Mouse (Mus musculus): ENCODE measurements around the gene Ric3. TPM values are rescaled to one million over a fixed set of nuclear protein-coding genes. Genes with fewer than 3 reads are reported as not detected.

Ric3 gene
- total and polyA plus RNA-seq, 3 experiments: 0.27 to 0.68 TPM; not detected in 1

DNA sequence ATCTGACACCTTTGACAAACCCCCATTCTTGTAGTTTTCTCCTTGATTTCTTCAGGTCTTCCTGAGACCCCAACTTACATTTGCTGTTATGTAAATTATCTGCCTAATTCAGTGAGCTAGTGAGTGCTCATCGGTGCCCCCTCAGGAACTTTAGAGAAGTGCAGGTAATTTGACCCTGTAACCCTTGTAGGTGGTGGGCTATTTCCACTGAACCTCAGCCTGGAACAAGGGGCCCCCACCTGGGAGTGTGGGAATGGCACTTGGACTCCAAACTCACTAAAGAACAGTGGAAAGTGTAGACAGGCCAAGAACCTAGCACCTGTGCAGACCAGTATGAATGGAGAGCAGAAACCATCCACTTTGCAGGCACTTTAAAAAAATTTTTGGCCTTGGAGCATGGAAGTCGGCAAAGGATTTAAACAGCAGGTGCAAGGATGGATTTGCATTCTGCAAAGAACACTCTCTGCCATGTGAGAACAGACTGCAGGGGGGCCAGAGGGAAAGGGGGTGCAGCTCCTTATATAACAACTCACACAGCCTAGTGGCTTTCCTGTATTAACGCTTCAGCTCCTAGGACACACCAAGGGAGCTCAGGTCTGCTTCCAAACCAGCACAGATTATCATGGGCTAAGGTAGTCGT is 82.7 kb downstream of the Ric3 start:
- DNase-seq (ENCODE audit: low spot score) (no peak), ATAC-seq (ENCODE audit: extremely low read depth, insufficient number of reproducible peaks, low FRiP score, poor library complexity, severe bottlenecking) (no peak)
- H3K36me3 ChIP-seq (replicated peaks): no peaks in the 10 kb centered on the region
- no peaks in the 10 kb centered on the region for H3K9me3 ChIP-seq (replicated peaks)
- no peak for TF ChIP-seq GATA1 (IDR thresholded peaks at IDR 0.05; ENCODE audit: borderline replicate concordance, low read length)
- TF ChIP-seq POLR2AphosphoS5 (IDR thresholded peaks at IDR 0.05; ENCODE audit: insufficient replicate concordance, low read depth, low read length): no peak
- no peak for TF ChIP-seq GATA2 (IDR thresholded peaks at IDR 0.05; ENCODE audit: borderline replicate concordance, low read depth, low read length)
- TF ChIP-seq TAL1 (conservative IDR thresholded peaks at IDR 0.05; ENCODE audit: low read depth, low read length): no peak
- TF ChIP-seq CTCF (IDR thresholded peaks at IDR 0.05; ENCODE audit: low read depth, low read length): no peak
- H3K27me3 ChIP-seq (ENCODE audit: insufficient read depth, low read length): no peaks in the 10 kb centered on the region
- H3K4me3 ChIP-seq (ENCODE audit: low read depth, low read length): no peak overlapping the region
- no peaks in the 10 kb centered on the region for H3K4me1 ChIP-seq (ENCODE audit: insufficient read depth, low read depth, low read length)

DNA sequence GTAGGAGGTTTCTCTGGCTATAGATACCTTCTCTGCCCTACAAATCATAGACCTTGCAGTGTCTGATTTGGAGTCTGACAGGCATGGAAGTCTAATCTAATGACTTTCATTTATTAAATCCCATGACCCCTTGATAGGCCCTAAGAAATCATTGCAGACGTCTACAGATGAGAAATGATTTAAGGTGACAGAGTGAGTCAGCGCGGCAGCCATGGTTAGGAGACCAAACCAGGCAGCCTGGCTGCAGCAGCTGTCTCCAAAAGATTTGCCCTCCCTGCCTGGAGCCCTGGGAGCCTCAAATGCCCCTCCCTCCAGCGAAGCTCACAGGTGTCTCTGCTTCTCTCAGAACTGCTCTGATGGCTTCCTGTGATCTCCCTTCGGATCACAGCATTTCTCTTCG is 87.0 kb downstream of the Ric3 start:
- TF ChIP-seq POLR2AphosphoS5 (IDR thresholded peaks at IDR 0.05; ENCODE audit: insufficient replicate concordance, low read depth, low read length) (no peak), GATA1 (IDR thresholded peaks at IDR 0.05; ENCODE audit: borderline replicate concordance, low read length) (no peak), TAL1 (conservative IDR thresholded peaks at IDR 0.05; ENCODE audit: low read depth, low read length) (no peak), CTCF (IDR thresholded peaks at IDR 0.05; ENCODE audit: low read depth, low read length) (no peak), GATA2 (IDR thresholded peaks at IDR 0.05; ENCODE audit: borderline replicate concordance, low read depth, low read length) (no peak)
- Histone ChIP-seq H3K36me3 (replicated peaks) (no peaks in the 10 kb centered on the region), H3K4me1 (ENCODE audit: insufficient read depth, low read depth, low read length) (no peaks in the 10 kb centered on the region), H3K27me3 (ENCODE audit: insufficient read depth, low read length) (no peaks in the 10 kb centered on the region), H3K4me3 (ENCODE audit: low read depth, low read length) (no peak overlapping the region), H3K9me3 (replicated peaks) (no peaks in the 10 kb centered on the region)
- ATAC-seq (ENCODE audit: extremely low read depth, insufficient number of reproducible peaks, low FRiP score, poor library complexity, severe bottlenecking): no peak
- no peak for DNase-seq (ENCODE audit: low spot score)

- TF ChIP-seq CTCF (IDR thresholded peaks at IDR 0.05; ENCODE audit: low read depth, low read length) (no peak), POLR2AphosphoS5 (IDR thresholded peaks at IDR 0.05; ENCODE audit: insufficient replicate concordance, low read depth, low read length) (no peak), GATA2 (IDR thresholded peaks at IDR 0.05; ENCODE audit: borderline replicate concordance, low read depth, low read length) (no peak), TAL1 (conservative IDR thresholded peaks at IDR 0.05; ENCODE audit: low read depth, low read length) (no peak), GATA1 (IDR thresholded peaks at IDR 0.05; ENCODE audit: borderline replicate concordance, low read length) (no peak)
- DNase-seq (ENCODE audit: low spot score): no peak
Measured at GRCm38 (mm10) chr7:108993881-108994291, 89.2 kb downstream of the Ric3 start.

GRCm38 (mm10) chr7:108993230-108993629 is 89.9 kb downstream of the Ric3 start:
- H3K9me3 ChIP-seq (replicated peaks): no peaks in the 10 kb centered on the region
- no peak for TF ChIP-seq POLR2AphosphoS5 (IDR thresholded peaks at IDR 0.05; ENCODE audit: insufficient replicate concordance, low read depth, low read length)
- TF ChIP-seq TAL1 (conservative IDR thresholded peaks at IDR 0.05; ENCODE audit: low read depth, low read length): no peak
- no peak for TF ChIP-seq GATA2 (IDR thresholded peaks at IDR 0.05; ENCODE audit: borderline replicate concordance, low read depth, low read length)
- TF ChIP-seq GATA1 (IDR thresholded peaks at IDR 0.05; ENCODE audit: borderline replicate concordance, low read length): no peak
- H3K36me3 ChIP-seq (replicated peaks): no peaks in the 10 kb centered on the region
- no peaks in the 10 kb centered on the region for H3K4me1 ChIP-seq (ENCODE audit: insufficient read depth, low read depth, low read length)
- ATAC-seq (ENCODE audit: extremely low read depth, insufficient number of reproducible peaks, low FRiP score, poor library complexity, severe bottlenecking): no peak
- no peaks in the 10 kb centered on the region for H3K27me3 ChIP-seq (ENCODE audit: insufficient read depth, low read length)
- no peak overlapping the region for H3K4me3 ChIP-seq (ENCODE audit: low read depth, low read length)
- DNase-seq (ENCODE audit: low spot score): no peak

More at GRCm38 (mm10) chr7:108993881-108994291, 89.2 kb downstream of the Ric3 start:
- Histone ChIP-seq H3K36me3 (replicated peaks) (no peaks in the 10 kb centered on the region), H3K9me3 (replicated peaks) (no peaks in the 10 kb centered on the region), H3K4me1 (ENCODE audit: insufficient read depth, low read depth, low read length) (no peaks in the 10 kb centered on the region), H3K27me3 (ENCODE audit: insufficient read depth, low read length) (no peaks in the 10 kb centered on the region), H3K4me3 (ENCODE audit: low read depth, low read length) (no peak overlapping the region)
- no peak for ATAC-seq (ENCODE audit: extremely low read depth, insufficient number of reproducible peaks, low FRiP score, poor library complexity, severe bottlenecking)

- no peaks in the 10 kb centered on the region for H3K36me3 ChIP-seq (replicated peaks)
- no peak for ATAC-seq (ENCODE audit: extremely low read depth, insufficient number of reproducible peaks, low FRiP score, poor library complexity, severe bottlenecking)
- TF ChIP-seq GATA2 (IDR thresholded peaks at IDR 0.05; ENCODE audit: borderline replicate concordance, low read depth, low read length) (no peak), CTCF (IDR thresholded peaks at IDR 0.05; ENCODE audit: low read depth, low read length) (no peak), TAL1 (conservative IDR thresholded peaks at IDR 0.05; ENCODE audit: low read depth, low read length) (no peak)
- no peaks in the 10 kb centered on the region for H3K9me3 ChIP-seq (replicated peaks)
- no peak for DNase-seq (ENCODE audit: low spot score)
- H3K4me3 ChIP-seq (ENCODE audit: low read depth, low read length): no peak overlapping the region
- H3K4me1 ChIP-seq (ENCODE audit: insufficient read depth, low read depth, low read length): no peaks in the 10 kb centered on the region
- no peaks in the 10 kb centered on the region for H3K27me3 ChIP-seq (ENCODE audit: insufficient read depth, low read length)
Measured at GRCm38 (mm10) chr7:108991207-108991606, 91.9 kb downstream of the Ric3 start.

- H3K4me3 ChIP-seq (ENCODE audit: low read depth, low read length): no peak overlapping the region
- TF ChIP-seq GATA1 (IDR thresholded peaks at IDR 0.05; ENCODE audit: borderline replicate concordance, low read length) (no peak), POLR2AphosphoS5 (IDR thresholded peaks at IDR 0.05; ENCODE audit: insufficient replicate concordance, low read depth, low read length) (no peak), TAL1 (conservative IDR thresholded peaks at IDR 0.05; ENCODE audit: low read depth, low read length) (no peak), GATA2 (IDR thresholded peaks at IDR 0.05; ENCODE audit: borderline replicate concordance, low read depth, low read length) (no peak), CTCF (IDR thresholded peaks at IDR 0.05; ENCODE audit: low read depth, low read length) (no peak)
- DNase-seq (ENCODE audit: low spot score) (no peak), ATAC-seq (ENCODE audit: extremely low read depth, insufficient number of reproducible peaks, low FRiP score, poor library complexity, severe bottlenecking) (no peak)
- H3K36me3 ChIP-seq (replicated peaks): no peaks in the 10 kb centered on the region
- no peaks in the 10 kb centered on the region for H3K9me3 ChIP-seq (replicated peaks)
- no peaks in the 10 kb centered on the region for H3K4me1 ChIP-seq (ENCODE audit: insufficient read depth, low read depth, low read length)
- H3K27me3 ChIP-seq (ENCODE audit: insufficient read depth, low read length): no peaks in the 10 kb centered on the region
Measured at GRCm38 (mm10) chr7:108985934-108986708, 97.0 kb downstream of the Ric3 start.

Other genes starting within 250 kb of the Ric3 start
- not detected in 2 replicates for gene Olfr516, start 232.8 kb downstream of the Ric3 start, total RNA-seq (2014; fragmentation: Nextera tagmentation)
- 0.05 and 0.12 TPM in 2 replicates for gene Olfr516, start 232.8 kb downstream of the Ric3 start, total RNA-seq (2017)
- not detected in 2 replicates for gene Olfr516, start 232.8 kb downstream of the Ric3 start, polyA plus RNA-seq (2012)
- gene Olfr517, start 211.0 kb downstream of the Ric3 start, total RNA-seq (2014; fragmentation: Nextera tagmentation): not detected in 2 replicates
- gene Olfr517, start 211.0 kb downstream of the Ric3 start, total RNA-seq (2017): 0.05 TPM in 1 of 2 replicates, not detected in the other
- not detected in 2 replicates for gene Olfr517, start 211.0 kb downstream of the Ric3 start, polyA plus RNA-seq (2012)
- not detected in 2 replicates for gene Olfr518, start 198.3 kb downstream of the Ric3 start, total RNA-seq (2014; fragmentation: Nextera tagmentation)
- gene Olfr518, start 198.3 kb downstream of the Ric3 start, total RNA-seq (2017): 0.16 TPM in 1 of 2 replicates, not detected in the other
- gene Olfr518, start 198.3 kb downstream of the Ric3 start, polyA plus RNA-seq (2012): not detected in 2 replicates
- gene Olfr519, start 188.9 kb downstream of the Ric3 start, total RNA-seq (2014; fragmentation: Nextera tagmentation): not detected in 2 replicates
- not detected in 2 replicates for gene Olfr519, start 188.9 kb downstream of the Ric3 start, total RNA-seq (2017)
- not detected in 2 replicates for gene Olfr519, start 188.9 kb downstream of the Ric3 start, polyA plus RNA-seq (2012)
- gene Nlrp10, start 153.2 kb downstream of the Ric3 start, total RNA-seq (2014; fragmentation: Nextera tagmentation): 4.7 and 5.3 TPM in 2 replicates
- gene Nlrp10, start 153.2 kb downstream of the Ric3 start, total RNA-seq (2017): 6.0 and 8.2 TPM in 2 replicates
- 0.31 and 0.52 TPM in 2 replicates for gene Nlrp10, start 153.2 kb downstream of the Ric3 start, polyA plus RNA-seq (2012)
- 206 and 223 TPM in 2 replicates for gene Eif3f, start 148.9 kb downstream of the Ric3 start, total RNA-seq (2014; fragmentation: Nextera tagmentation)
- gene Eif3f, start 148.9 kb downstream of the Ric3 start, total RNA-seq (2017): 111 and 137 TPM in 2 replicates
- gene Eif3f, start 148.9 kb downstream of the Ric3 start, polyA plus RNA-seq (2012): 677 and 1,007 TPM in 2 replicates
- gene Tub, start 133.0 kb downstream of the Ric3 start, total RNA-seq (2014; fragmentation: Nextera tagmentation): 0.75 TPM in 1 of 2 replicates, not detected in the other
- gene Tub, start 133.0 kb downstream of the Ric3 start, total RNA-seq (2017): 0.06 and 0.16 TPM in 2 replicates
- gene Tub, start 133.0 kb downstream of the Ric3 start, polyA plus RNA-seq (2012): not detected in 2 replicates
- not detected in 2 replicates for gene Lmo1, start 91.9 kb upstream of the Ric3 start, total RNA-seq (2014; fragmentation: Nextera tagmentation)
- 0.12 TPM in 1 of 2 replicates, not detected in the other for gene Lmo1, start 91.9 kb upstream of the Ric3 start, total RNA-seq (2017)
- not detected in 2 replicates for gene Lmo1, start 91.9 kb upstream of the Ric3 start, polyA plus RNA-seq (2012)

Data from G1E (cell line).